Mouse (Mus musculus) adrenal gland, adult 8-10 months (tissue): ENCODE measurements at regions not wholly inside any gene's neighbourhood (a gene's known extent, or its start where the extent isn't known, plus 50 kb on each side); places are given as distances from the start of the nearest gene placed in this dataset.

ENCODE experiments used
- DNase-seq: peaks from one replicate; pipeline ENCODE4 v3.0.0; 2022

GRCm38 (mm10) chr13:52702201-52702611 lies 119.2 kb downstream of the Syk start:
- peak; percentile 14 for DNase-seq

GRCm38 (mm10) chr13:52703401-52704164 lies 120.6 kb downstream of the Syk start:
- DNase-seq = no peak

DNA sequence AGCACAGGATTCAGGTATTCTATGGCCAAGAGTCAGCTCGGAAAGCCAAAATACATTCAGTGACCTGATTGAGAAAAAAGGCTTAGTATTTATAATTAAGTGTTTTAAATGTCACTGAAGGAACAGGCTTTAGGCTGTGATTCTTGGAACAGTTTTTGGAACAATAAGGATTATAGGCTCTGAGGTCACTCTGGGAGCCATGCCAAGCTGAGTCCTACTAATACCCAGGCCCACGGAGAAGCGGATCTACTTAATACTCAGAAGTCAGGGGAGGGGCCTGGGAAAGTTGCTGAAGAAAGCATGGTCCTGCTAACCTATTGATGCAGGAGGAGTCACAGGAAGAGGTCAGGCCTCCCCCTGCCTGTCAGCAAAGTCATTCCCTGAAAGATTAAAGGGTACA lies 121.7 kb downstream of the Syk start:
- no peak for DNase-seq

DNA sequence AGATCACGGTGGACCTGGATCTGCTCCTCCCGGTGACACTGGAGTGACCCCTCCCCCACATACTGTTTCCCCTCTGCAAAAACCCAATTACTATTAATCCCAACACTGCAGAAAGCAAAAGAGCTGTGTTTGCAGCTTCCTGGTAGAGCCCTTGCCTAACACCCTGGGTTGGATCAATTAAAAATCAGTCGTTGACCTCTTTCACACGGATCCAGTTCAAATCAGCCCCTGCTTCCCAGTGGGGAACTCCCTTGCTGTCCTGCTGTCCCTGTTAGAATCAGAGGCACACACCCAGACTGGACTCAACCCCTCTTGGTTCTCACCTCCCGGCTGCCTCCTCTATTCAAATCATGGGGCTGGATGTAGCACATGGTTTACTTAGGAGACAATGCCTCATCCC lies 126.6 kb downstream of the Syk start:
- no peak for DNase-seq

DNA sequence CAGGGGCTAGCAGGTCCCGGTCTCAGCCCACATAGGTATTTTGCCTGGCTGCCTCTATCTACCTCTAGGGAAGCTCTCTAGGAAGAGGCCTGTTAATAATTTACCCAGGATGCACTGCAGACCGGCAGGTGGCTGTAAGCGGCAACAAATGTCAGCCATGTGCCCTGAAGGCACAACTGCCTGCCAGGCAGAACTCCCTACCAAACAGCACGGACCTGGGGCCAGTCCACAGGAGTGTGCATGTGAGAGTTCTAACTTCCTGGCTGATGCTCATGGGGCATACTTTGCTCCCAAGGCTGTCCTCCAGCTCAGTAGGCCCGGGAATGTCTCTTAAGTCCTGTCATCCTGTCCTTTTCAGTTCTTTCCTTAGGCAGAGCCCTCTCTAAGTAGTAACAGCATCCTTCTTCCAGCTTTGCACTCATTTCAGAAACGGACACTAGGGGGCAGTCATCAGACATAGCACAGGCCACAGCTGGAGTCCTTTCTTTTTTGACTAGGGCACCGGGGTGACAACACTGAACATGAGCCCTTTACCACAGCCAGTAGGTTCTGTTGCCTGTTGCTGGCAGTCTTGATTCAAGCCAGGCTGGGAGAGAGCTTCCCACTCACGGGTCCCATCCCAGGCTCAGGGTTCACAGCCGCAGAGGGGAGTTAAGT lies 128.9 kb downstream of the Syk start:
- DNase-seq = peak; percentile 54

GRCm38 (mm10) chr13:52721463-52721862 lies 138.5 kb downstream of the Syk start:
- no peak for DNase-seq

- no peak for DNase-seq
Measured at GRCm38 (mm10) chr13:52722718-52723117, 139.7 kb downstream of the Syk start.

- DNase-seq = no peak
Measured at GRCm38 (mm10) chr13:52726043-52726442, 143.1 kb downstream of the Syk start.

DNA sequence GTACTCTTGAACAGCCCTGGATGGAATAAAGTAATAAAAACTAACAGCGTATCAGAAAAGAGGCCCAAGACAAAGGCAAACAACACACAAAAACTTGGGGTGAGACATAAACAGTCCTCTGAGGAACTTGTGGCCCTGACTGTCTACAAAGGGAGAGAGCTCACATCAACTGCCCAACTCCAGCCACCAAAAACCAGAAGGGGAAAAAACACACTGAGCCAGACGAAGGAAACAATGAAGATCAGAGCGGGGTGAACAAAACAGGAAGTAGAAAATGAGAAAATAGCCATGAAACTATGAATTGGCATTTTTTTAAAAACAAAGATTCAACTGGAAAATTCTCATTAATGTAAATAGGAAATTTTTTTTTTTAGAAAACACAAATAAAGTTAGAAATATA lies 143.6 kb downstream of the Syk start:
- DNase-seq = no peak

- no peak for DNase-seq
Measured at GRCm38 (mm10) chr13:52735453-52735933, 152.5 kb downstream of the Syk start.

GRCm38 (mm10) chr13:52735934-52736523 lies 153.1 kb downstream of the Syk start:
- peak; percentile 8 for DNase-seq

- DNase-seq = no peak
Measured at GRCm38 (mm10) chr13:52738095-52738660, 155.2 kb downstream of the Syk start.

- no peak for DNase-seq
Measured at GRCm38 (mm10) chr13:52741371-52741770, 158.4 kb downstream of the Syk start.

DNA sequence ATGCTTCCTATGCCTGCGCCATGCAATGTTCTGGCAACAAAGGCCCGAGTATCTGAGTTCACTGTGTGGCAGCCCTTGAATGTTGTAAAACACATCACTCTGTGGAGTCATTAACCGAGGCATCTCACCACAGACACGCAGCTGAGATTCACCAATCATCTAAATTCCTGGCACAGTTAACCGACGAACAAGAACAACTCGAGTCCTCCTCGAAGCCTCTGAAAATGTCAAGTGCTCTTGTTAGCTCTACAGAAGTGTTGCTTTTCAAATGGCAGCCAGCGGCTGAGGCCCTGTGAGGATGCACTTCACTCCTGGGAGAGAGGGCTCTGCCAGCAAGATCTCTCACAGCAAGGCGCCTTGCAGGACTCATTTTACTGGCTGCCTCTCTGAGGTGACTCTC lies 173.0 kb downstream of the Syk start:
- DNase-seq = no peak

DNA sequence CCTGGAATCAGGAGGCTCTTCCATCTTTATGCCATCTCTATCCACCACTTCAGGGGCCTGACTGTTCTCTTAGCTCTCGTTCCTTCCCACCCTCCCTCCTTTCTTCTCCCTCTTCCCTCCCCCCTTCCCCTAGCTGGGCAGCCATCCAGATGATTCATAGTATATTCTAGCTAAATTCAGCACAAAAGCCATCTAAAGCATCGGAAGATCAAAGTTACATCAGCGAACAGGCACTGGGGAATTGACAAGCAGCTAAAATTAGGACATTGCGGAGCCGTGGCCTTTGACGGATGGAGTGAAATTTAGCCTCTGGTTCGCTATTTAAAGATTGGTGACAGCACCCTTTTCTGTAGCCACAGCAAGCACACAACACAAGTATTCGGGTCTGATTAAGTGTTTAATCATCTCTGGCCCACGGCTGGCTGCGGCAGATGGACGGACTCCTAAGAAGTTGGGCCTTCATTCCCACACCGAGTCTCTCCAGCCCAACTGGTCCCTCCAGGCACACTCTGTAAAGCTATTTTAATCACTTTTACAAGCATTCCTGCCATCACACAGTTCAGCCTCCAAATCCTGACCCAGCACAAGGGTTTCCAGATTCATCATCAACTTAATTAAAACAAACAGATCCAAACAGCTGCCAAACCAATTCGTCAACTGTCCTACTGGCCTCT lies 163.8 kb downstream of the Auh start:
- DNase-seq = peak; percentile 46

- DNase-seq = peak; percentile 18
Measured at GRCm38 (mm10) chr13:52766236-52766635, 163.2 kb downstream of the Auh start.

GRCm38 (mm10) chr13:52769956-52770355 lies 159.5 kb downstream of the Auh start:
- DNase-seq = no peak

DNA sequence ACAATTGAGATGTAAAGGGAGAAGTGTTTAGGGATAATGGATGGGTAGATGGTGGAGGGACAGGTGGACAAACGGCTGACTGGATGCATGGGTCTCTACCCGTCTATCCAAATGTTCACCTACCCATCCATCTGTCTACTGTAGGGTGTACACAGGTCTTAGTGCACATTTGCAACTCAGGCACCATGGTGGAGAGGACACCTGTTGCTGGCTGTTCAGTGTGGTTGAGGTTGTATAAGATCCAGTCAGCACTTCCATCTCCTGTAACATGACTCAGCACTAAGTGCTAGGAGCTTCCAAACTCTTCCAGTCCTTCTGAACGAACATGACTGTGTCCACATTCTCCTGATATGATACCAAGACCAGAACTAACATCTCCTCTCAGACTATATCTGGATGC lies 158.0 kb downstream of the Auh start:
- no peak for DNase-seq

DNA sequence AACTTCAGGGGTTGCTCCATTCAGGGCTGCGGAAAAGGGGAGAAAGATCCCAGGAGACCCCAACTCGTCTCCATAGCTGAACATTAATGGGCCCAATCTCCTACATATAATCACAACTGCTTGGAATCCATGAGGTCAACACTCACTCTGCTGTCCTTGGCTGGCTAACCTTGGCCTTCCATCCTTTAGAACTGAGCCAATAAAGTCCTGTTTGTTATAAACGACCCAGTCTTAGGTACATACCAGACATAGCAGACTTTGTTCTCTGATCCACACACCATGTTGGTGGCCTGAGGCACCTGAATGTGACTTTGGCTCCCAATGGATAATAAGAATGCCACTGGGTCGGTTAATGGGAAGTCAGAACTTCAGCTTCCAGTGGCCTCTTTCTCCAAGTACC lies 157.4 kb downstream of the Auh start:
- no peak for DNase-seq

DNA sequence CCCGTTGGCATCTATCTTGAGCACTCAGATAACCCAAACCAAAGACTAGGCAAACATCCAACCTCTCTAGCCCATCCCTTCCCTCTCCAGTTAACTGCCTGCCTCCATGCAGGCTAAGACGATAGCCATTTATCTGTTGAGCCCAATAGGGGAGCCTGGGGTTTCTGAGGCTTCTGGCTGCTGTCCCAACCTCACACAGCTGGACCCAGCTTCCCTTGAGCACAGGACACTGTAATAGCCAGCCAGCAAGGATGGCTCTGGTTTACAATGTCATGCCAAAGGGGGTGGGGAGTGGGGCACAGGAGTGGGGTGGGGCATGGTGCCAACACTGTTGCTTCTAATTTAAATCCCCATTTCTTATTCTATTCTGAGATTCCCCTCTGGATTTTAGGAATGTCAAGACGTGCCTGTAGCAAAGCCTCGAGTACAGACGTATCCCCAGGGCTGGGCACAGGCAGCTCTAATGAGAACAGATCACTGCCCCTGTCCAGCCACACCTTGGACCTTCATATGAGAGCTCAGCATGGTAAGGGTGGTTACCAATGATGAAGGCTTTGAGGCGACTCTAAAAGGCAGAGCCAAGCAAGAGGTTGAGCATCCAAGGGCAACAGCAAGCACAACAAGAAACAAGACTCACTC lies 152.0 kb downstream of the Auh start:
- no peak for DNase-seq

GRCm38 (mm10) chr13:52778848-52779247 lies 150.6 kb downstream of the Auh start:
- DNase-seq = no peak
